Mouse (Mus musculus) gonadal fat pad, adult 2 months (tissue): Measurements from ENCODE around the gene St6galnac5. TPM values are rescaled to one million over a fixed set of nuclear protein-coding genes. Genes with fewer than 3 reads are reported as not detected.

Source experiments
- DNase-seq: peaks from one replicate; pipeline ENCODE4 v3.0.0-alpha.2; 2012; ENCODE audit warnings: low read depth
- polyA plus RNA-seq: library from polyadenylated mRNA; depleted of rRNA; stranded (reverse); fragments of >200 nt; gene quantifications from 2 replicates; pipeline ENCODE4 v1.2.3, GENCODE M21; 2012

St6galnac5 gene
- polyA plus RNA-seq, 1 experiment = 1.0 TPM

DNA sequence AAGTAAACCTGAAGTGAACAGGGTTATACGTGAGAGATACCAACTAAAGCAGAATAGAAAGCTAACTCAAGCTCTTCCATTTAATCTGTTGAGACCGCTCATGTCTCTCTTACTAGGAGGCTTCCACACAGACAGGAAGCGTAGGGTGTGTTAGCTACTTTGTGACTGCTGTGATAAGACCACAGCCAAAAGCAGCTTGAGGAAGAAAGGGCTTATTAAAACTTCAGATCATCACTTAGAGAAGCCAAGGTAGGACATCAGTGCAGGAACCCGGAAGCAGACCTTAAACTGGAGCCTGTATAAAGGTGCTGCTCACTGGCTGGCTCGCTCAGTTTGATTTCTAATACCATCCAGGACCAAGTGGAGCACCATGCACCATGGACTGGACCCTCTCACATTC, 31.7 kb downstream of the St6galnac5 start:
- DNase-seq = no peak

DNA sequence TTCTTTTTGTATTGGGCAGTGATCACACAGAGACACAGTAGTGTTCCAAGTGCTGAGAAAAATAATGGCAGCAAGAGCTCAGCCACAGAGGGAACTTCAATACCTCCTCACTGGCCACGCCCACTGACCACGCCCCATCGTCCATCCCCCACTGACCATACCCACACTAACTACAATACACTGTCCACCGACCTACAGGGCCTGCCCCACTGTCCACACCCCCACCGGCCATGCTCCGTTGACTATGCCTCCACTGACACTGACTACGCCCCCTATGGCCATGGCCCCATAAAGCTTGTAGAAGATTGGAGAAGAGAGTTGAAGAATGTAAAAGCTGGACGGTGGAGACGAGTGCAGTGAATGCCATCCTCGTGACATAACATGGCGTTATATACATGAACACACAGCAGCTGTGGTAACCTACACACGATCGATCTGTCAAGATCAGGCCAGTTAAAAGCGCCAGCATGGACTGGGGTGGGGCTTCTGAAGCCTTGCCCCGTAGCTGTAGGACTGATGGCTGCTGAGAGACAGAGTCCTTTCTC, 32.7 kb downstream of the St6galnac5 start:
- DNase-seq = no peak

DNA sequence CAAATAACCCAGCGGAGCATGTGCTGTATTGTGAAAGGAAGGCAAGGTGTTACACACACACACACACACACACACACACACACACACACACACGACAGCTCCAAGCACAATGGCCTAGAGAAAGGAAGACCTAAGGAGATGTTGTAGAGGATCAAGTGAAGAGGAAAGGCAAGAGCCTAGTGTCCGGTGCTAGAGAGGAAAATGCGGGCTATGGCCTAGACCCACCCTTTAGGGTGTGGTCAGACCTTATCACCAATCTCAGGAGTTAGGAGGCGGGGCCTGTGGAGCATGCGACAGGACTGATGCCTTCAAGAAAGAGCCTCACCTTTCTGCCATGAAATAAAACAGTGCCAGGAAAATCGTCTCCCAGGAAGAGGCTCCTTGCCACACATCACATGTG, 33.5 kb downstream of the St6galnac5 start:
- DNase-seq = no peak

DNA sequence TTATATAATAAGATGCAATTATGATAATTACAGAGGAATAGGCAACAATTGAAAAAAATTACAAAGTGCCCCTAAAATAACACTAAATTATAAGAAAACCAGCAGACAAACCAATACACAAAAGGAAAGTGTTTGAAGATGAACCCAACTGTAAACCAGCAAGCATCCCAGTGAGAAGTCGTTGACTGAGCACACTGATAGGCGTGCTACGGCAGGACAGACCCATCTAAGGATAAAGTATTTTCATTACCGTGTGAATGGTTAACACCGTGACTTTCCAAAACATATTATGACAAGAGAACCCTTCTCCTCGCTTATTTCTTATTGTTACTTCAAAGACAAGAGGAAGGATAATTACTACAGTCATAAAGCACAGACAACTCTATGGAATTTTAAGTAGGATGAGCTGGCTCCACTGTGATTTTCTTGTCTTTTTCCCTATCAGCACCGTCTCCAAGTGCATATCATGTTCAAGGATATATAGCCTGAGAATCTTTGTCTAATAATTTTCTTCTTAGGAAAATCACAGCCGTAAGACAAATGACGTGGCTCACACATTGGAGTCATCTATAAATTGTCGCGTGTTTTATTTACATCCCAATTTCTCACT, 34.9 kb downstream of the St6galnac5 start:
- no peak for DNase-seq

DNA sequence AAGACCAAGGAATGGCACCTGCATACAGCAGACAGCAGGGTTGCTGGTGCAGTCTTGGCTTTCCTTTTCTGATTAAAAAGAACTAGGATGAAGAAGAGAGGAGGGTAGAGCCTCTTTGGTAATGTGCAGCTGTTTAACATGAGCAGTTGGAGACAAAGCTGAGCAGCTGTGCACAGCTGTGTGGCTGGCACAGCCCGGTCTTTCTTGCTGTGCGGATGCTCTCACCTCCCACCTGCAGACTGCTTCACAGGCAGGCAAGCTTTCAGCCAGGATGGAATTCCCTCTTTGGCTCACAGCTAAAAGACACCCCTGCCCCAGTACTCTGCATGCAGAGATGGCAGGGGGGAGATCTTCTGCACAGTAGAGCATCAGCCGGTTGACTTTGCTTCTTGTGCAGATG, 37.3 kb downstream of the St6galnac5 start:
- DNase-seq = no peak

DNA sequence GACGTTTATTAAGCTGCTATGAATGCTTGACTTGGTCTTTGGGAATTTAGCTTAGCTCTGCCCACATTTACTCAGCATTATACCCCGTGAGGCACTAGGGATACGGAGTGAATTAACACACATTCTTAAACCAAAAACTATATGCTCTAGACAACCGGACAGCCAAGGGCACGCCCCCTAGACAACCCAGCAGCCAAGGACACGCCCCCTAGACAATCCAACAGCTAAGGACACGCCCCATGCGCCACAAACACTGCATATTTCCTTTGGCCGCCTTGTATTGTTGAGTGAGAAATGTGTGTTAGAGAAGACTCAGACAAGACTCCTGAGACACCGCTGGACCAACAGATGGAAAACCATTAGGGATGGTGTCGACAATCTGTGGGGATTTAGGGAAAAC, 39.1 kb downstream of the St6galnac5 start:
- DNase-seq = no peak

DNA sequence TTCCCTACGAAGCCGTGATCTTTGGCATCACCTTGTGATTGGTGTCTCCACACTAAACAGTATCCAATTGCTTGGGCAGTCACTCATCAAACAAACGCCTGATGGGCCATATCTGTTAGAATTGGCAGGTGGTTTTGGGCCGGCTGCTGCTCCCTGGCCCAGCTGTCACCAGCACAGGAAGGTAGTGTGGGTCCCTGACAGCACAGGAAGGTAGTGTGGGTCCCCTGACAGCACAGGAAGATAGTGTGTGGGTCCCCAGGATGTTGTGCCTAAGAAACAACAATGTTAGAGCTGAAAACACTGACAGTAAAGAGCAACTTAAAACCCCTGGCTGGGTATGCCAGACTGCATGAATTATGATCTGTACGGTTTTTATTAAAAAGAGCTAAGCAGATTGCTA, 40.4 kb downstream of the St6galnac5 start:
- no peak for DNase-seq

DNA sequence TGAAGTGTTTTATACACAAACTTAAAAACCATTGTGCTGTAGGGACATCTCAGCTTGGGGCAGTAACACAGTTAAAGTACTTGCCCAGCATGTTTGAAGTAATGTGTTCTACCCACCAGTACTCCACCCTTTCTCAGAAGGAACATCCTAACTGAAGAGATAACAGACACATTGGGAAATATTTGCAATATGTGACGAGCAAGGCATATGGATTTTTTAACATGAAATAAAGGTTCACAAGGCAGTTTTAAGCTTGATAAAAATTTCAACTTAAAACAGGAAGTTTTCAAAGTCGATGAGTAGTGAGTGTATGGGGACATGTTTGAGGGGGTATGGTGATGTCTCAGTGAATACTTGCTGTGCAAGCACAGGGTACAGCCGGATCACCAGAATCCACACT, 45.7 kb downstream of the St6galnac5 start:
- DNase-seq = no peak

DNA sequence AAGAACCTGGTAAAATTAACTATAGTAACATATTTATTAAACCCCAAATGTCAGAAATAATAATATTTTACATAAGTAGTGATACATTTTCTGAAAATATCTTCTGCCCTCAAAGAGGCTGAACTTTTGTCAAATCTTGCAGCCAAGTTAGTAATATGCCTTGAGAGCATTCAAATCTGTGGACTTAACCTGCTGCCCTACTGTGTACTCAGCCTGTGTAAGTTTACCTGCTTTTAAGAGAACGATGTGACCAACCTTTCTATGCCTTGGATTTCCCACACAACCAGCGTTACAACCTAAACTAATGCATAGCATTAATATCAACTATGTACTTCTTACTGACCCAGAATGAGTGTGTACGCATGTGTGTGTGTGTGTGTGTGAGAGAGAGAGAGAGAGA, 48.3 kb downstream of the St6galnac5 start:
- no peak for DNase-seq

DNA sequence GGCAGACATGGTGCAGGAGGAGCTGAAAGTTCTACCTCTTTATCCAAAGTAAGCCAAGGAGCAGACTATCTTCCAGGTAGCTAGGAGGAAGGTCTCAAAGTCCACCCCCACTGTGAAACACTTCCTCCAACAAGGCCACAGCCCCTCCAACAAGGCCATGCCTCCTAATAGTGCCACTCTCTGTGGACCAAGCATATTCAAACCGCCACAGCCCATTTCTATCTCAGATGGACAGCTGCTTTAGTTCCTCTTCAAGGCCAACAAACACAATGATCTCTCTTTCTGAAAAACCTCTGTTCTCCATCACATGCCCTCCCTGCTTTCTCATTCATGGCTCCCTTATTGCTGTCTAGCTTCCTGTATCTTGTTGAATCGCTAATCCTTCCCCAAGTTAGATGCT, 49.5 kb downstream of the St6galnac5 start:
- no peak for DNase-seq

DNA sequence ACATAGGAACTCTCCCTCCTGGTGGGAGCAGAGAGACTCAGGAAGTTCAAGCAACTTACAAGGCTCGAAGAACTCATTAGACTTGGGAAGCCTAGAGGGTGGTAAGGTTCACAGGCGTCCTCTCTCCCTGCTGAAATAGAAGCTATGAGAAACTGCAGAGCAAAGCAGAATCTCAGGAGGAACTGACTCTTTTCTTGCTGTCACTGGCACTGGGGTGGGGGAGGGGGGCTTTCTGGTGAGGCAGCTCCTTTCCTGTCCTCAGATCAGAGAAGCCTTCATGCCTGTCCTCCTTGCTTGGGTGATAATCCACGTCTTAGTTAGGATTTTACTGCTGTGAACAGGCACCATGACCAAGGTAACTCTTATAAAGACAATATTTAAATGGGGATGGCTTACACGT, 50.0 kb downstream of the St6galnac5 start:
- no peak for DNase-seq

DNA sequence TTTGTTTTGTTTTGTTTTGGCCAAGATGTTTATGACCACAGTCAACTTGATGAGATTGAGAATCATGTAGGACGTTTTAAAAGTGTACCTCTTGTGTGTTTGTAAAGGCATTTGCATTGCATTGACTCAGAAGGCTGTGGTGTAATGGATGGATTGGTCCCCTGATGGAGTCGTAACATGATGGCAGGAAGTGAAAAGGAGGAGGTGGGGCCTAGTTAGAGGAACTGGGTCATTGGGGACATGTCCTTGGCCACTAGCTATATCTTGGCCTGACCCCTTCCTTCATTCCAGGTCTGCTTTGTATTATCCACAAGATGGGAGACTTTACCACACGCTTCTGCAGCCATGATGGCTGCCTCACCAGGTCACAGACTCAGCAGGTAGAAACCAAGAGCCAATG, 50.7 kb downstream of the St6galnac5 start:
- no peak for DNase-seq

DNA sequence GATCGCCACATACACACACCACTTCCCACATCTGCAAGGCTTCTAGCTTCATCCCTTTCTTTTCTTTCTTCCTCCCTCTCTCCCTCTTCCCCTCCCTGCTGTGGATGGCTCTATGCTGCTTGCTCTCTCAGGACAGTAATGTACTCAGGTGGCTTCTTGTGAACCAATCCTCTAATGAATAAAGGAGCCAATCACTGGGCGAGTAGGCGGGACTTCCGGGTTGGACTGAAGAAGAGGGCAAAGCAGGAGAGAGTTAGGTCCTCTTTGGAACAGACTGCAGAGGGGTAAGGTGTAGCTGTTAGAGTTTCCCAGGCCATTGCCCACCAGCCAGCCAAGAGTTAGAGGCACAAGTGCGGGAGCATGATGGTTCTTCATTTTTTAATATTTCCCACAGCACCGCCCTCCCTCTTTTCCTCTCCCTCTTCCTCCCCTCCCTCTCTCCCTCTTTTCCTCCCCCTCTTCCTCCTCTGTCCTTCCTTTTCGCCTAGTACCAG, 52.2 kb downstream of the St6galnac5 start:
- no peak for DNase-seq

DNA sequence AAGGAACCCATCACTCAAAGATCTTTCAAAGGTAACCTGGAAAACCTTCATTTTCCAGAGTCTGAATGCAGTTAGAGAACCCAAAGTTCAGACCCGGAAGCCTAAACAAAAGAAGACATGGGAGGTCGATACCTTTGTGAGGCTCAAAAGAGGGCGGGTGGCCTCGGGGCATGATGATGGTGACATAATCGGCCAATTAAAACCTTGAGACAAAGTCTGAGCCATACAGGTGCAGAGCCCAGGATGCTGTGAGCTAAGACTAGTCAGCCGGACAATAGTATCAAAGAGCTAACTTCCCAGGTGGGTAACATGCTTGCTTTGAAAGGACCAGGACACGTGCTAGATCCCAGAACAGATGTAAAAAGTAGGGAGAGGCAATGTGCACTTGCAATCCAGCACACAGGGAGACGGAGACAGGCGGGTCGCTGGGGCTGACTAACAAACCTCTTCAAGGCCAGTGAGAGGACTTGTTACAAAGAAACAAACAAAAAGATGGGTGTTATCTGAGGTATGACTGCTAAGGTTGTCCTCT, 52.7 kb downstream of the St6galnac5 start:
- no peak for DNase-seq

DNA sequence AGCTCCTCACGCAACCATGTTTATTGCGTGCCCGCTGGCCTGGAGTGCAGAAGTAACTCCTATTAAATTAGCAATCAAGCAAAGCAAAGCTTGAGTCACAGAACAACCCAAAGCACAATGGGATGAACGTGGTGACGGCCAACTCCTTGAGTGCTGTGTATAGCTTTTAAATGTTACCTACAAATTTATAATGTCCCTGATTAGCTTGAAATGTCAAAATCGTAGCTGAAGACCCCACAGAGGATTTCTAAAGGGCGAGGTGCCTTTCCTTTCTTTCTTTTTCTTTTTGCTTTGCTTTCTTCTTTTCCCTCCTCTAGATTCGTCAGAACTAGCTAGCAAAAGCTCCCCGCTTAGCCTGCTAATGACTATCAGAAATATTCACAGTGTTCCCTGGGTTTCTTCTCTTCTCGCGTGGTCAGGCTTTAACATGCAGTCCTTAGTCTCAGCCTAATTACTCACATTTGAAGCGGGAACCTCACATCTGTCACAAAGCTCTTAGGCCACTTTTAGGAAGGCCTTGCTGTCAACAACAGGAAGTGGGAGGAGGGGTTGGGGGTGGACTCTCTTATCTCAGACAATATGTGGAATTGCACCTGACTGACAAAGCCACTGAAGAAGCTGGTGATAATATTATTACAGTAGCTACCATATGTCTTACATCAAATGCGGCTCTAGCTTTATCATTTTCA, 53.6 kb downstream of the St6galnac5 start:
- no peak for DNase-seq

DNA sequence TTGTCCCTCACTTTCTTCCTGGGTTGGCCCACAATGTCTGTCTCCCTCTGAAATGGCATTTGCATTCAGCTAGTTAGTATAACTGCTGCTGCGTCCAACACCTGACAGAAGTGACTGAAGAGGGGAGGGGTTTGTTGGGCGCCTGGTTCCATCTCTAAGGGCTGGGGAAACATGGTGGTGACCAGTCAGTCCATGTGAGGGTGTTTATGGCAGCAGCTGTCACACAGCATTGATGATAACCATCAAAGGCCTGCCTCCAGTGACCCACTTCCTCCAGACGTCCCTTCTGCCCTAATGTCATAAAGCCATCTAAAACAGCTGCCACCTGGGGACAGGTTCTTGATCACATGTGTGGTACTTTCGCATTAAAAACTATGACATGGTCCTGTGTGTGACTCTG, 55.9 kb downstream of the St6galnac5 start:
- DNase-seq = no peak

DNA sequence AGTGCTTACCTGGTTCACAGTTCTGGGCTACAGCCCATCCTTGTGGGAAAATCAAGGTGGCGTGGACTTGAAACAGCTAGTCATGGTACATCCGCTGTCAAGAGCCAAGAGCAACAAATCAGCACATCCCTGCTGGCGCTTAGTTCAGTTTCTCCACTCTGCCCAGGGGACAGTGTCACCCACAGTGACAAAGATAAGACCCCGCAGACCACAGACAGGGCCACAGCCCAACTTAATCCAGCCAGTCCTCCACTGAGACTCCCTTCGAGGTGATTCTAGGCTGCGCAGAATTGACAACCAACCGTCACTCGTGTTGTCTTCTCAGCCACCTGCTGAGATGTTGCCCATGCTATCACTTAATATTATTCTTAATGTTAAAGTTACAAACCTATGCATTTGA, 56.7 kb downstream of the St6galnac5 start:
- no peak for DNase-seq

DNA sequence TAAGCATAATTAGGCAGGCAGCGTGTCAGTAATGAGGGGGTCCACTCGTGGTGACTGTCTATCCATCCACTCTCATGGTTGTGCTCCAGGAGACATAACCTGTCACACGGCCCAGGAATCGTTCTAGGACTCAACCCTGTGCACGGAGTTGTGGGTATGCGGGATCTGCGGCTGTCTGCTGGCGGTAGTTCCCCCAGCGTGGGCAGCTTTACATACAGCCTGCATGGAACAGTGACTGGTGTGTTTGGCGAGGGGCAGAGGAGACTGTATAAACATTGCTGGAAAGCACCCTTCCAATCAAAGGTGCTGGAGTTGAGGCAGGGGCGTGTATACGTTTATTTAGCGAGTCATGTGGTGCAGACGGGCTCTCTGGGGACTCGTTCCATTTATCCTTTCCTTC, 58.5 kb downstream of the St6galnac5 start:
- no peak for DNase-seq

DNA sequence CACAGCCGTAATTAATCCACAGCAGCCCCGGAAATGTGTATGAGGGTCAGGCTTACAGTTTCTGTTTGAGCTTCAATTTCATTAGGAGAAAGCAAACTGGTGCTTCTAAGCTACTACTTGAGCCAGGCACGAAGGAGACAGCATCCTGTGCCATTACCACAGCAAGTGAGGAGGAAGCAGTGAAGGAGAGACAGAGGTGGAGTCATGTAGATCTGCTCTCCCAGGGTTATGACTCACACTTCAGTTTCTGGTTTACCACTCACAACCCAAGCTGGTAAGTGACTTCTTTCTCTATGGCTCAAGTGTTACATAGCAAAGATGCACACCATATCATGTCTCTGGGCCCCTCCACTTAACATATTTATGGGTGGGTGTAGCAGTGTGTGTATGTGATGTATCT, 61.7 kb downstream of the St6galnac5 start:
- DNase-seq = no peak

DNA sequence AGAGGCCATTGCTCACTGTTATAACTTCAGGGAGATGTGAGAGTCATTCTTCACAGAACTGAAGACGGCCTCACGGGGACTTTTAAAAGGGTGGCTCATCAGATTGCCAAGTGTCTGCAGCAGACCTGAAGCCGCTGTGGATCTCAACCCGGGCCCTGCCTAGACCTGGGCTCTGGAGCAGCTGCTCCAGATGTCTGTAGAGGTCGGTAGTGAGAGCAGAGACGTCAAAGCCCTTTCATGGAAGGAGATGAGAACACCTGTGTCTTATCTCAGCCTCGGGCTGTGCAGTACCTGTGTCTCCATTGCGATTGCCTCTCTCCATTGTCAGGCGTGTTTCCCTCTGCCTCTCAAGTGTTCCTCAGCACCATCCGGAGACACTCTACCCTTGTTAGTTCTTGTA, 62.9 kb downstream of the St6galnac5 start:
- no peak for DNase-seq

DNA sequence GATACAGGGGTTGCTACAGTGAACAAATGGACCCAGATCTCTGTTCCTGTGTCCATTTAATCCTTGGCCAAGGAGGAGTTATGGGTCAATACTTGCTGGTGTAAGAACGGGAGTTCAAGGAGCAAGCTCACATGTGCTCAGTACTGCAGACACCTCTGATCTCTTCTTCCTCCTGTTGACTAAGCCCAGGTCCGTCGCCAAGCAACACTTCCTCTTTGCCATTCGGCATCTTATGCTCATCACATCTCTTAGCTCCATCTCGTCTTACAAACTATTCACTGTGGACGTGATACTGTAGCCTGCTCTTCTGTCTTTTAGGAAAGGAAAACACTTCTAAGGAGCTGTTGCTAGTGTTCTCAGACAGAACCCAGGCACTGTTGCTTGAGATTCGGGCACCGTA, 64.5 kb downstream of the St6galnac5 start:
- no peak for DNase-seq

DNA sequence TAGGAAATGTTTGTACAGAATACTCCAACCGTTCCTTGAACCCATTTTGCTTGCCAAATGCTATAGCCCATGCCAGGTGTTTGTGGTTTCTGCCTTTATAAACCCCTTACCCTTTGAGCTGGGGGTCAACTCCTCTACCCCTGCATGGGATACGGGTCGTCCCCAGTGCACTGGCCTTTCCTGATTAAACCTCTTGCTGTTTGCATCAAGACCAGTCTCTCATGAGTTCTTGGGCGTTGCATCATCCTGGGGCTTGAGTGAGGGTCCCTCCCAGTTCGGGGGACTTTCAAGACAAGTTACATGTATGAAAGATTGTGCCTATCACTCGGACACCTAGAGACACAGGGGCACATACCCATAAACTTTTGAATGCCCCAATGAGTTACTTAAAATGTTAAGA, 67.7 kb downstream of the St6galnac5 start:
- no peak for DNase-seq

DNA sequence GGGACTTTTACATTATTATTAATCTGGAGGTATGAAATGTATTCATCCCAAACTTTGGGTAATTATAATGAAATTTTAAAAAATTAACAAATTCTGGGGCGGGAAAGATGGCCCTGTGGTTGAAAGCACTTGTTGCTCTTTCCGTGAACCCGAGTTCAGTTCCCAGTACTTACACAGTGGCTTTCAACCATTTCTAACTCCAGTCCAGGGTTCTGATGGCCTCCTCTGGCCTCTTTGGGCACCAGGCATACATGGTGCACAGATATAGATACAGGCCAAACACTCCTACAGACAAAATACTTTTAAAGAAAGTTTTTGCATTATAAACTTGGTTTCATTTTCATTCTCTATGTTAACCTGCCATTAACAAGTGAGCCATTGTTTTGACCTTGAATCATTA, 68.4 kb downstream of the St6galnac5 start:
- DNase-seq = no peak
